Mouse (Mus musculus) Muller cell, postnatal 12 days (primary cell): ENCODE data around the gene Stat5a.

Experiments used
- DNase-seq: peaks from one replicate; pipeline ENCODE4 v3.0.0-alpha.2; 2015; ENCODE audit errors: inconsistent ontology term

Stat5a gene

GRCm38 (mm10) chr11:100860198-100861048, 1.3 kb downstream of the Stat5a start:
- peak; percentile 83 for DNase-seq

GRCm38 (mm10) chr11:100861335-100861734, 2.2 kb downstream of the Stat5a start:
- DNase-seq = no peak

DNA sequence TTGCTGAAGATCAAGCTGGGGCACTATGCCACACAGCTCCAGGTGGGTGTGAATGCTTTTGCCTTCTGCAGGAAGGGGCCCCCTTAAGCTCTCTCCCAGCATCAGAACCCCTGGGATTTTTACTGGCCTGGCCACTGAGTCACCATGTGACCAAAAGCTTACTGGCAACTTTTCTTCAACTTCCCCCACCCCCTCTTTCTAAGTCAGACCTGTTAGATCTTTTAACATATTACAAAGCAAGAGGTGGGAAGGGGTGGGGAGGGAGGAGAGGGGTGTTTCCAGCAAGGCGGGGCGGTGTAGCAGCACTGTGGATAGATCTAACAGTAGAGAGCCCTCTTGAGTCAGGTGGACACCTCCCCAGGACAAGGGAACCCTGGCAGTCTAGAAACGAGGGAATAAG, 2.7 kb downstream of the Stat5a start:
- DNase-seq = no peak

GRCm38 (mm10) chr11:100863141-100863540, 4.0 kb downstream of the Stat5a start:
- no peak for DNase-seq

DNA sequence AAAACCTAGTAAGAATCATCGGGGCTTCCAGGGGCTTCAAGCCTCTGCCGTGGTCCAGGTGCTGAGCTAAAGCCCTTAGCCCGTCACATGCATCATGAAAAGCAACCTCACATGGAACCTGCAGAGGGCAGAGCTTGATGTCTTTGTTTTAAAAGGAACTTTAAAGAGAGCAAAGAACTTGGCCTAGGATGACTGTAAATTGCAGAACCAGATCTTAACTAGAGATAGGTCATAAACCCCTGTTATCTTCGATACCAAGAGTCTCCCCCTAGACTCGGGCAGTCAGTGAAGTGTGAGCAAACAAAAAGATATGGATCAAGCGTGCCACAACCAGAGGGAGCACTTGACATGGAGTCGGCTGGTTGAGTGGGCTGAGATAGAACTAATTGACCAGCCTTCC, 6.5 kb downstream of the Stat5a start:
- no peak for DNase-seq

- DNase-seq = no peak
Observed at GRCm38 (mm10) chr11:100870256-100870967, 11.3 kb downstream of the Stat5a start.

- no peak for DNase-seq
Observed at GRCm38 (mm10) chr11:100870968-100871350, 11.8 kb downstream of the Stat5a start.

GRCm38 (mm10) chr11:100875761-100876160, 16.6 kb downstream of the Stat5a start:
- DNase-seq = no peak

DNA sequence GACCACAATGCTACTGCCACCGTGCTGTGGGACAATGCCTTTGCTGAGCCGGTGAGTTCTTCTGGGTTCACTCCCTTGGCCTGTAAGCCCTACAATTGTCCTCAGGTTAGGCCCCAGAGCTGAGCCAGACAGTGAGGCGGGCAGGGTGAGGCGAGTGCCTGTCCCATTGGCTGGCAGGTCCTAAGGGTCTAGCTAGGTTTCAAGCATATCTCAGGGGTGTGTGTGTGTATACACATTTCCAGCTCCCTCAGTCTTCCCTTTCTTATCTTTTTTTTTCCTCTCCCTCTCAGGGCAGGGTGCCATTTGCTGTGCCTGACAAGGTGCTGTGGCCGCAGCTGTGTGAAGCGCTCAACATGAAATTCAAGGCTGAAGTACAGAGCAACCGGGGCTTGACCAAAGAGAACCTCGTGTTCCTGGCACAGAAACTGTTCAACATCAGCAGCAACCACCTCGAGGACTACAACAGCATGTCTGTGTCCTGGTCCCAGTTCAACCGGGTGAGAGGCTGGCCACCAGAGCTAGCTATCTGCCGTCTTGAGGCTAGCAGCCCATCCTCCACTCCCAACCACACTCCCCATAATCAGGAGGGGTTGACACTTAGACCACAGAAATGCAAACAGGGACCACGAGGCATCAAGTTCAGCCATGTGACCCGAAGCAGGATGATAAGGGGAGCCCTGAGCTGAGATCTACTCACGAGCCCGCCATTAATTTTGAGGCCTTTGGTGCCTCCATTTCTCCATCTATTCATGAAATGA, 20.3 kb downstream of the Stat5a start:
- no peak for DNase-seq

DNA sequence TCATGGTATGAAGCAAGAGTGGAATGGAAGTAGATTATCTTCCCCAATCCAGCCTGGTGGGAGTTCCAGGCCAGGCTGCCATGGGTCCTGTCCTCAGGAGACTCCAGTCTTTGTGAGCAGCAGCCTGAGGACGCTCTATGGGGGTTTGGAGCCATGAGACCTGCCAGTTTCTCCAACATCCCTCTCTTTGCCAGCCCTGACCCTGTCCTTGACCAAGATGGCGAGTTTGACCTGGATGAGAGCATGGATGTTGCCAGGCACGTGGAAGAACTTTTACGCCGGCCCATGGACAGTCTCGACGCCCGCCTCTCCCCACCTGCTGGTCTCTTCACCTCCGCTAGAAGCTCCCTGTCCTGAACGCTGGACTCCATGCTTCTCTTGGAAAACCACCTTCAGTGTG, 24.5 kb downstream of the Stat5a start:
- no peak for DNase-seq

DNA sequence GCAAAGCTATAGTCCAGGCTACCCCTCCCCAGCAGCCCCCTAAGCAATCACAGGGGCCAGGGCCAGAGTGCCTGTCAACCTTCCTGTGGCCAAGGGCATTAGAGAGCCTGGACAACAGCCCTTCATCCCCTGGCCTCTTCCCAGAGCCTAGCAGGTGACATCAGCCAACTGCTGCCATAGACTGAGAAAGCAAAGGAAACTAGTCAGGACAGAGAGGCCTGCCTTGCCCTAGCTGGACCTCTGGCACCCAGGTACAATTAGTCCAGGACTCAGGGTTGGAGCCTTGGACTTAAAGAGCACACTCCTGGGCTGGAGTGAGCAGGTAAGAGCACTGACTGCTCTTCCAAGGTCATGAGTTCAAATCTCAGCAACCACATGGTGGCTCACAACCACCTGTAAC, 26.3 kb downstream of the Stat5a start:
- no peak for DNase-seq

DNA sequence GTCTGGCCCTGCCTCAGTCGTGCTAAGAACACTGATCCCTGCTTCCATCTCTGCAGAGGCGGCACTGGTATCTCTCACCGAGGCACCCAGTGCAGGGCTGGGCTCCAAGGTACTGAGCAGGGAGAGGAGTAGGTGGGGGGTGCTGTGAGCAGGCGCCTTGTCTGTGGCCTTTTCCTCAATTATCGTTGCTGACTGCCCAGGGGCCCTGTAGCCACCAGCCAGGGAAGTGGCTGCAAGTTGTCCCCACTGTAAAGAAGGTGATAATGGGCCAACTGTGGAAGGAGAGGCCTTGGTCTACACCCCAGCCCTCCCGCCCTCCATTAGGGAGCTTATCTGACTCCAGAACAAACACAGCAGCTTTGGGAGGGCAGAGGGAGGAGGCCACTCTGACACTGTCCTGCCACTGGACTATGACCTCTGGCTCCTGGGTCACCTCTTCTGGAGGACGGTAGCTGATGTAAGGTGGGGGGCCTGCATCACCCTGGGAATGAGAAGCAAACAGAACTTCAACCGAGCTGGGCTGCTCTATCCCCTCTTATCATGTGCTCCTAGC, 27.1 kb downstream of the Stat5a start:
- no peak for DNase-seq

GRCm38 (mm10) chr11:100887236-100887635, 28.1 kb downstream of the Stat5a start:
- DNase-seq = no peak

- no peak for DNase-seq
Observed at GRCm38 (mm10) chr11:100887764-100888163, 28.6 kb downstream of the Stat5a start.

DNA sequence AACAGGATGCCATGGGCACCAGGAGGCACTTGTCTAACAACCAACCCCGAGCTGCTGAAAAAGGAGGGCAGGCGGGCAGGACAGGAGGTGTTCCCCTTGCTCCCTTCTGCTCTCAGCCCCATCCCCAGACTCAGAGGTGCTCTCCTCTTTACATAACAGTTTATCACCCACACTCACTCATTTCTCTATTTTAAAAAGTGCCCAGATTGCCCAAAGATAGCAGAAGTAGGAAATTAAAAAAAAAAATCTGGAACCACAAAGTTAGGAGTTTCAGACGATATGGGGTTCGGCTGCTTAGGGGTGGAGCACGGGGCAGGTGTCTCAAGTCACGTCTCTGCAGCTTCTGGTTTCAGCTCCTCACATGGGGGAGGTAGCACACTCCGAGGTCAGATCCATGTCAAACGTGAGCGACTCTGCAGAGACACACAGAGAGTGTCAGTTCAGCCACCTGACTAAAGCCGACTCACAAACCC, 29.2 kb downstream of the Stat5a start:
- no peak for DNase-seq

DNA sequence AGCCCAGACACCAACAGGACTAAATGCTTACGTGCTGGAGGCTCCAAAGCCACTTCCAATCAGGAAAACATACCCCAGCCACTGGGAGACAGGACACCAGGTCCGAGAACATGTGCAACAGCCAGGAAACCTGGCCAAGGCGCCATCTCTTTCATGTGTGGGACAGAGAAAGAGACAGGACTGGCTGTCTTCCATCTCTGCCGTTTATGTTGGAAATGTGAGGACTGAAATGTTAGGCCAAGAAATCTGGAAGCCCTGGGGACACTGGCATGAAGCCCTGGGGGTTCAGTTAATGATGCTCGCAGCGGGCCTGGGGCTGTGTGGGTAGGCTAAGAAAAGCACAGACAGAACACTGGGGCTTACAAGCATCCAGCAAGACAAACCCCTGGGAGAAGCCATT, 31.3 kb downstream of the Stat5a start:
- no peak for DNase-seq

DNA sequence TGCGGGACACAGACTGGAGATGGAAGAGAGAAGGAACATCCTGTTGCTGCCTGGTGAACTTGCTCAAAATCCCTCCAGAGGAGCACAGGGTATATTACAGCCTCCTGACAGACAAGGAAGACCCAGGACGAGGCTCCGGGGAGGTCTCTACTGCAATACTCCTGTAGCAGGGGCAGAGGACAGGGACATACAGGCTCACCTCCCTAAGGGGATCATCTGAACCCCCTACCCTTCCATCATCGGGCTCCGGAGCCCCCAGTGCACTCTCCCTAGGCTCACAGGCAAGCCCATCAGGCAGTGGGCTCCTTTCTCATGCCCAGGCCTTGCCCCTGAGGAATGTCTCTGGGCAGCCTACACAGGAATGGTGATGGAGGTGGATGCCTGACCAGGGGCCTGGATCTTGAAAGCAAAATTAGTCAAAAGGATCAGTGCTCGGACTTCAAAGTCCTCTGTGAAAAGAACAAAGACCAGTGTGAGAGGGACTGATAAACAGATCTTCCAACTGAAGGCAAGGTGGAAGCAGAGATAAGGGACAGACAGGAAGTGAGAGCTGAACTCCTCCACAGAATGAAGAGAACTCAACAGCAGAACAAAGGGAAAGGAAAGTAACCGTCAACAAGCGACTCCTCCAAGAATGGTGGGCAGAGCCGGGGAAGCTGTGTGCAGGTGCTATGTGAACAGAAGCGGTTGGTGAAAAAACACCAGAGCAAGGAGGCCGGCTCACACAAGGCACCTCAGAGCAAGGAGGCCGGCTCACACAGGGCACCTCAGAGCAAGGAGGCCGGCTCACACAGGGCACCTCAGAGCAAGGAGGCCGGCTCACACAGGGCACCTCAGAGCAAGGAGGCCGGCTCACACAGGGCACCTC, 32.3 kb downstream of the Stat5a start:
- no peak for DNase-seq

GRCm38 (mm10) chr11:100892435-100892834, 33.3 kb downstream of the Stat5a start:
- no peak for DNase-seq

- peak; percentile 83 for DNase-seq
Observed at GRCm38 (mm10) chr11:100893482-100893881, 34.3 kb downstream of the Stat5a start.

DNA sequence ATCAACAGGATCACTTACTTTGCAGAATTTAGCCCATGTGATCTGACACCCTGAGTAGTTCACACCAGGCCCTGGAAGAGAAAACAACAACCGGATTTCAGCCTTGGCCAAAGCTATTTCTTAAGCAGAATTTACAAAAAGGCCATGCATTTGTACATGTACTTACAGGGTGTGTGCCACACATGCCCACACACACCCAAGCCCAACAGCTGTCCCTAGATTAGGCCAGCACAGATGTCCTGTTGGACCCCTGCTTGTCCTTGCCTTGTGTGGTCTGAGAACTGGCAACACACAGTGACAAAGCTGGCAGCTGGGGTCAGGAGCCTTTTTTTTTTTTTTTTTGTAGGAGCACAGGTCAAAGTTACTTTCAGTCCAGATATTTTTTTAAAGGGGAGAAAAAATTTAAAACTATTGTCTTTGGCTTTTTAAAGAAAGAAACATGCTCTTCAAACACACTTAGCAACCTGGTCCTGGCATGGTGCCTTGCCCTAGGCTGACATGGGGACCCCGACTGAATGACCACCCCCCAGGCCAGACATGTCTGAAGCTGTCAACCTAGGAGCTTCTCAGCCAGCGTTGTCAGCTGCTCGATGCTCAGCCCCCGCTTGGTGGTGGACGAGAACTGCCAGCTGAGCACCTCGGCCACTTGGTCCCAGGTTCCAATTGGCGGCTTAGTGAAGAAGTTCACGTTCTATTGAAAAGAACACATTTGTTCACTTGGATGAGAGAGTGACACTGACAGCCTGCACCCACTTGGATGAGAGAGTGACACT, 35.2 kb downstream of the Stat5a start:
- DNase-seq = no peak
